Mouse (Mus musculus) bone marrow, adult 2 months (tissue): ENCODE results near the gene Fadd. TPM values are rescaled to one million over a fixed set of nuclear protein-coding genes. Genes with fewer than 3 reads are reported as not detected.

Experiments used
- H3K27ac ChIP-seq: fragments of 200-500 bp; 2 replicates; pipeline ENCODE4 v1.5.1; 2012; ENCODE audit warnings: low read depth, mild to moderate bottlenecking, control low read depth, inconsistent platforms, low read length; ENCODE audit not compliant: control insufficient read depth, poor library complexity, insufficient read depth
- H3K4me1 ChIP-seq: fragments of 200-500 bp; 2 replicates; pipeline ENCODE4 v1.6.1; 2011; ENCODE audit warnings: low read length; ENCODE audit not compliant: control insufficient read depth, insufficient read depth
- H3K4me3 ChIP-seq: fragments of 200-500 bp; replicated peaks from 2 replicates; pipeline ENCODE3; 2011; ENCODE audit warnings: mild to moderate bottlenecking, low read depth, low read length, control low read depth; ENCODE audit not compliant: control insufficient read depth
- CTCF ChIP-seq: fragments of 200-500 bp; IDR thresholded peaks from 2 replicates; pipeline ENCODE4 v1.5.1; 2011; ENCODE audit warnings: low read length, control low read depth; ENCODE audit not compliant: control insufficient read depth, insufficient read depth
- POLR2A ChIP-seq: fragments of 200-500 bp; IDR thresholded peaks from 2 replicates; pipeline ENCODE4 v1.6.1; 2011; ENCODE audit warnings: low read depth, mild to moderate bottlenecking, control low read depth, low read length, borderline replicate concordance; ENCODE audit not compliant: control insufficient read depth
- WGBS: fragments of 180-500 bp; shearing (Covaris S2); methylation state at CpG from one replicate; pipeline ENCODE4 v1.1.7; 2018; 5-methylcytosine and 5-hydroxymethylcytosine counted together
- polyA plus RNA-seq: library from polyadenylated mRNA; stranded (reverse); fragments of >200 nt; gene quantifications from 2 replicates; pipeline ENCODE4 v1.2.4, GENCODE M21; 2011; ENCODE audit warnings: low replicate concordance; ENCODE audit not compliant: missing spikeins, insufficient read depth, insufficient read length

Fadd gene
- polyA plus RNA-seq, 1 experiment: 5.4 TPM

DNA sequence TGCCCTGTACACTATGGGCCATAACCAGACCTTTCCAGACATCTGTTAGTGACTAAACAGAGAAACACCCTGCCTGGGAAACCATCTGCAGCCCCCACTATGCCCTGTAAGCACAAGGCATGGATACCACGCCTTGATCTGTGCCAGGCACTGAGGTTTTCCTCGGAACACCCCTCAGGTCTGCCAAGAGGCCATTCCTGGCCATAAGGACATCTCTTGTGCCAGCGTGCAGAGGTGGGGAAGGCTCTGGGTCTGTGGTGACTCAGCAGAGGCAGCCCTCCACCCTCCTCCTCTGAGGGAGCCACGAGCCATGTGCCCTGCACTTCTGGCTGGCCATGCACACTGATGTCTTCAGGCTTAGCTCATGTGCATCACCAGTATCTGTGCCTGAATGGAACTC is 30.6 kb upstream of the Fadd start:
- no peak overlapping the region for H3K4me3 ChIP-seq
- TF ChIP-seq POLR2A (no peak), CTCF (no peak)
- no peaks in the 10 kb centered on the region for H3K4me1 ChIP-seq
- 37% methylated on average over 4 of the region's 4 CpGs for WGBS
- no peak overlapping the region for H3K27ac ChIP-seq

DNA sequence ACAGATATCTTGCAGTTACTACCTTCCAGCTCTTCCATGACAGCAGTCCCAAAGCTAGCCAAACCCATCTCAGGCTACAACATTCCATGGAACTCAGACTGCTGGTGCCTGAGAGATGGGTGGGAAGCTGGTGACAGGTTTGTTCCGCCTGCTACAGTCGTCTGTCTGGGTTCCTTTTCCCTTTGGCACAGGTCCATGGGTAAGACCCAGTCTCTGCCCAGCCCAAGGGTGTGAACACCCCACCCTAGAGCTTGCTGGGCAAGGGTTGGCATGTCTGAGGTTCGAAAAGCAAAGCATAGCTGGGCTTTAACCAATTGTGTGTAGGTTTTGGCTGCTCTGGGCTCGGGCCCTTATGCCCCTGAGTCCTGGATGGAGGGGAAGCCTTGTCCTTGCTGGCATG is 30.1 kb upstream of the Fadd start:
- WGBS: 55% methylated on average over 4 of the region's 4 CpGs
- TF ChIP-seq CTCF (no peak), POLR2A (no peak)
- no peaks in the 10 kb centered on the region for H3K4me1 ChIP-seq
- H3K27ac ChIP-seq: no peak overlapping the region
- H3K4me3 ChIP-seq: no peak overlapping the region

DNA sequence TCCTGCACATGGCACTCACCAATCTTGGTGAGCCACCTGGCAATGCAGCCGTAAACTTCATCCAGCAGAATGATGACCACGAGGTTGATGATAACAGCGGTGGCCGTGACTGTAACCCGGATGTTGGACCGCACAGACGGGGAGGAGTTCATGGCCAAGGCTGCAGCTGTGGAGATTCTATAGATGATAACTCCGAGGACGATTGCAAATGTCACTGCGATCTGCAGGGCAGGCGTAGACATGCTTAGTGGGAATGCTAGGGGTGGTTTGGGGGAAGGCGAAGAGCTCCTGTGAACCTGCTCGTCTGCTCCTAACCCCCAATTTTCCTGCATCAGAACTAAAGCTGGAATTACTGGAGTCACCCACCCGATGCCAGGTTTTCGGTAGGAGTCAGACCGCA is 29.3 kb upstream of the Fadd start:
- 76% methylated on average over 16 of the region's 16 CpGs for whole genome bisulfite sequencing
- H3K4me3 ChIP-seq: no peak overlapping the region
- H3K4me1 ChIP-seq: no peaks in the 10 kb centered on the region
- no peak overlapping the region for H3K27ac ChIP-seq
- no peak for TF ChIP-seq CTCF
- TF ChIP-seq POLR2A: no peak

DNA sequence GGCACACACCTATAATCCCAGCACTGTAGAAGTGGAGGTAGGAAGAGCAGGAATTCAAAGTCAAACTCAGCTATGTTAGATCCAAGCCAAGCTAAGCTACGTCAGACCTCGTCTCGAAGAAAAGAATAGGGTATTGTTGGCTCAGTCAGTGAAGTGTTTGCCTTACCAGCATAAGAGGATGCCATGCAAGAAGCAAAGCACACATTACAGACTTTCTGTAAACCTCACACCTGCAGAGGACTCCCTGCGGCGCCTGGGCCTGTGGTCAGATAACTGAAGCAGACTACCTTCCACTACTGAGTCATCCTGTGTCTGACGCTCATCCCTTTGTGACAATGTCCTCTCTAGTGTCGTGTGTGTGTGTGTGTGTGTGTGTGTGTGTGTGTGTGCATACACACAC is 27.3 kb upstream of the Fadd start:
- TF ChIP-seq POLR2A (no peak), CTCF (no peak)
- Histone ChIP-seq H3K4me1 (no peaks in the 10 kb centered on the region), H3K4me3 (no peak overlapping the region), H3K27ac (no peak overlapping the region)
- 77% methylated on average over 7 of the region's 7 CpGs for WGBS

DNA sequence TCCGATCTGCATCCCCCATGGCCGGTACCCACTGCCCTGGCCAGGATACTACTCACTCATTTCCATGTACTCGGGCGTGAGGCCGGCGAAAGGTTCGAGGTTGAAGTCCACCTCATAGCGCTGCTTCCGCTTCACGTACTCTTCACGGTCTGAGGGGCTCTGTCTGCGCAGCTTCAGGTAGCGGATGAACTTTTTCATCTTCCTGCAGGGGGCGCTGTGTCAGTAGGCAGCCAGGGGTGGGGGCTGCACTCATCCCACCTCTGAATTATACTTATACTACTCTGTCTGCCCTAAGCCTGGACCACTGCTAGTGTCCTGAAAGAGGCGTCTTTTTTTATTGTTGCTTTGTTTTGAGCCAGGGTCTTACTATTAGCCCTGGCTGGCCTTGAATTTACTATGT is 25.6 kb upstream of the Fadd start:
- WGBS: 82% methylated on average over 15 of the region's 15 CpGs
- no peak for TF ChIP-seq POLR2A
- no peak for TF ChIP-seq CTCF
- H3K27ac ChIP-seq: no peak overlapping the region
- no peaks in the 10 kb centered on the region for H3K4me1 ChIP-seq
- H3K4me3 ChIP-seq: no peak overlapping the region

DNA sequence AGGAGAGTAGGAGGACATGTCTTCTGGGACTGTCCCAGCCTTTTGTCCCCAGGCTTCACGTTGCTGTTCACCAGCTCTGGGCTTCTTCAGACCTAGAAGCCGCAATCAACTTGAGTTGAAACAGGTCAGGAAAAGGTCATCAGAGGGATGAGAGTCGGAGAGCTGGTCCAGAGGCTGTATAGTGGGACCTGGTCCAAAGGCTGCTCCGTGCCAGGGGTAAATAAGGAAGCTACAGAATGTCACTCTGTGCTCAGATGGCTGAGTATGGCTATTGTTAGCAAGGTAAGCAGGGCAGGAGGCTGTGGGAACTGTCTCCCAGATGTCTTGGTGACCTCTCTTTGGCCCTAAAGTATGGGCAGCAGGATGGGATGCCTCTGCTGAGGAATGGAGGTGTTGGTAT is 22.5 kb upstream of the Fadd start:
- no peaks in the 10 kb centered on the region for H3K4me1 ChIP-seq
- H3K4me3 ChIP-seq: no peak overlapping the region
- no peak overlapping the region for H3K27ac ChIP-seq
- WGBS: 66% methylated on average over 4 of the region's 4 CpGs
- TF ChIP-seq POLR2A (no peak), CTCF (no peak)

DNA sequence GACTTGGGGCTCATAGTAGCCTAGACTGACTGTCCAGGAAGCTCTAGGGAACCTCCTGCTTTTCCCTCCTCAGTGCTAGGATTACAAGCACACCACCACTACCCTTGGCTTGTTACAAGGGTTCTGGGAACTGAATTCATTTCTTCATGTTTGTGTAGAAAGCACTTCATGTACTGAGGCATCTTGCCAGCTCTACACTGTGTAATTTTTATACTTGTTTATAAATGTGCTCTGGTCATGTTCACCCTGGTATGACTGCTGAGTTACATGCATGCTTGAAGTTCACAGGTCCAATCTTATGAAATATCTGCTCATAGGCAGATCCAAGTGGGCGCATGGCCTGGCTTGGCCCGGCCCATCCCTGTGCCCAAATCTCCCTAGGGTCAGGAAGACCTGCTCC is 22.0 kb upstream of the Fadd start:
- 91% methylated on average over 2 of the region's 2 CpGs for WGBS
- no peak overlapping the region for H3K4me3 ChIP-seq
- no peak overlapping the region for H3K27ac ChIP-seq
- H3K4me1 ChIP-seq: no peaks in the 10 kb centered on the region
- TF ChIP-seq CTCF (no peak), POLR2A (no peak)

DNA sequence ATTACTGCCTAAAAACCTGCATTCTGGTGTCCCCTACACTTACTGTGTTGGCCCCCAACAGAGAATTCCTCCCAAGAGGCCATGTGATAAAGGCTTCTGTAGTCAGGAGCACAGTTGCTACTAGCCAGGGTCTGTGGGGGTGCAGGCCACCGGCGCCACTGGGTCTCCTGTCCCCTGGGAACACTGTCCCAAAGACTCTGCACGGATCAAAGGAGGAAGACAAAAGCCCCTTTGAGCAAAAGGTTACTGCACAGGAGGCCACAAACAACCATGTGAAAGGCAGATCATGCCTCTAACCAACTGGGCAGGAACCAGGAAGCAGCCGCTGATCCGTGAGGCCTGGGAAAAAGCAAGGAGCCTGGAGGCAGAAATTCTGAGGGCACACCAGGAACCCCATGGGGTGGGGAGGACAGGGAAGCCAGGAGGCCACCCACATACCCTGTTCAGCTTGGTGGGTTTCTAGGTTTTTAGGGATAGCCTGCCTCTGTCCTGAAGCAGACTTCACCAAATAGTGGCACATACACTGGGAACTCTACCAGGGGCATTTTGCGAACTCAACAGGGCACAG is 18.2 kb upstream of the Fadd start:
- Histone ChIP-seq H3K4me1 (no peaks in the 10 kb centered on the region), H3K27ac (no peak overlapping the region), H3K4me3 (no peak overlapping the region)
- 81% methylated on average over 6 of the region's 6 CpGs for WGBS
- TF ChIP-seq CTCF (no peak), POLR2A (no peak)

DNA sequence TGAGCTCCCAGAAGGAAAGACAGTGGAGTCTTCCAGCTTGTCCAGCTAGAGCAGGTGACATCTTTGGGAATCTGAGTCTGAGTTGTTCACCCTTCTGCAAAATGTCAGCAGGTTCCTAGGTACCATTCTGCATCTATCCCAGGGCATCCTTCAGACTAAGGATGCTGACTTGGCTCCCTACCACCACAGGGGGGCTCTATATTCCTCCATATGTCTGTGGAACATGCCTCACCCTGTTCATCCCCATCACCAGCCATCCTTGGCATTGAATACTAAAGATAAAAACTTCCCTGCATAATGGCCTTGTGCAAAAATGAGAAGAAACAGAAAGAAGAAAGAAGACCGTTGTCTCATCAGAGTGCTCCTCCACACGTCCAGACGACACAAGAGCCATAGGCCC is 7.2 kb upstream of the Fadd start:
- TF ChIP-seq POLR2A (no peak), CTCF (no peak)
- WGBS: 86% methylated on average over 3 of the region's 3 CpGs

More for the DNA sequence above, 7.2 kb upstream of the Fadd start:
- H3K4me3 ChIP-seq: no peak overlapping the region
- H3K4me1 ChIP-seq: no peaks in the 10 kb centered on the region
- H3K27ac ChIP-seq: no peak overlapping the region
